Mouse (Mus musculus) CH12.LX (cell line): ENCODE measurements around the gene Cd8a. TPM values are rescaled to one million over a fixed set of nuclear protein-coding genes. Genes with fewer than 3 reads are reported as not detected.

Experiments
- DNase-seq: peaks from one replicate; pipeline ENCODE4 v3.0.0-alpha.2; 2013; ENCODE audit errors: extremely low read depth
- H3K27ac ChIP-seq: 2 replicates; pipeline ENCODE4 v1.5.1; 2012; ENCODE audit warnings: low read depth, mild to moderate bottlenecking, control low read depth, moderate library complexity; ENCODE audit not compliant: insufficient read depth
- H3K27me3 ChIP-seq: replicated peaks from 2 replicates; pipeline ENCODE3; 2012; ENCODE audit warnings: inconsistent platforms
- H3K36me3 ChIP-seq, 2 experiments: replicated peaks in 1 of 2; 2 replicates each; pipeline versions ENCODE3 to v1.6.1; 2012; ENCODE audit warnings: inconsistent platforms in 1 of 2, low read length in 1 of 2, mild to moderate bottlenecking in 1 of 2, mixed read lengths in 1 of 2, moderate library complexity in 1 of 2; ENCODE audit not compliant: control insufficient read depth in 1 of 2, insufficient read depth in 1 of 2
- H3K4me1 ChIP-seq, 2 experiments: 2 replicates each; pipeline ENCODE4 v1.6.1; 2012; ENCODE audit warnings: inconsistent platforms in 1 of 2, moderate library complexity in 1 of 2; ENCODE audit not compliant: insufficient read depth in 2 of 2, control insufficient read depth in 1 of 2
- H3K4me2 ChIP-seq: 2 replicates; pipeline ENCODE4 v1.6.1; 2012; ENCODE audit warnings: low read depth, mild to moderate bottlenecking, control low read depth; ENCODE audit not compliant: poor library complexity, insufficient read depth, severe bottlenecking
- H3K4me3 ChIP-seq, 3 experiments: fragments of 150-350 bp in 1 of 3; sonication (generic) in 1 of 3; replicated peaks in 1 of 3; 2 replicates each; pipeline versions ENCODE3 to v1.5.1; 2011 to 2012; ENCODE audit warnings: low read depth in 2 of 3, low read length in 2 of 3, mild to moderate bottlenecking in 2 of 3, moderate library complexity in 2 of 3, control low read depth in 1 of 3, improper control_type of control experiment in 1 of 3, inconsistent platforms in 1 of 3, mixed read lengths in 1 of 3; ENCODE audit not compliant: poor library complexity in 1 of 3
- H3K79me2 ChIP-seq: replicated peaks from 2 replicates; pipeline ENCODE4 v1.6.1; 2012; ENCODE audit warnings: mild to moderate bottlenecking, moderate library complexity; ENCODE audit not compliant: control insufficient read depth, poor library complexity, insufficient read depth, severe bottlenecking; ENCODE audit errors: extremely low read depth
- H3K9ac ChIP-seq: 2 replicates; pipeline ENCODE4 v1.6.1; 2012; ENCODE audit warnings: low read depth, mild to moderate bottlenecking, control low read depth, moderate library complexity; ENCODE audit not compliant: insufficient read depth
- H3K9me3 ChIP-seq: replicated peaks from 2 replicates; pipeline ENCODE3; 2012; ENCODE audit warnings: low read length, inconsistent platforms, mixed read lengths
- BHLHE40 ChIP-seq: IDR thresholded peaks from 2 replicates; pipeline ENCODE4 v1.6.1; 2011; ENCODE audit warnings: mild to moderate bottlenecking, low read depth, low read length, improper control_type of control experiment
- CTCF ChIP-seq, 2 experiments: IDR thresholded peaks in 1 of 2; conservative IDR thresholded peaks in 1 of 2; 2 replicates each; pipeline ENCODE4 v1.5.1; 2011 to 2012; ENCODE audit warnings: low read depth in 2 of 2, low read length in 2 of 2, improper control_type of control experiment in 1 of 2, inconsistent platforms in 1 of 2, mild to moderate bottlenecking in 1 of 2, moderate library complexity in 1 of 2
- EP300 ChIP-seq: IDR thresholded peaks from 2 replicates; pipeline ENCODE4 v1.6.1; 2011; ENCODE audit warnings: low read length, improper control_type of control experiment
- IRF4 ChIP-seq: IDR thresholded peaks from 2 replicates; pipeline ENCODE4 v1.6.1; 2014; ENCODE audit warnings: low read depth, mild to moderate bottlenecking, inconsistent platforms, low read length, improper control_type of control experiment
- JUN ChIP-seq: IDR thresholded peaks from 2 replicates; pipeline ENCODE4 v1.6.1; 2011; ENCODE audit warnings: low read depth, mild to moderate bottlenecking, low read length, improper control_type of control experiment, moderate library complexity; ENCODE audit not compliant: insufficient read depth
- JUND ChIP-seq: conservative IDR thresholded peaks from 2 replicates; pipeline ENCODE4 v1.6.1; 2011; ENCODE audit warnings: low read depth, low read length, improper control_type of control experiment
- KAT2A ChIP-seq: IDR thresholded peaks from 2 replicates; pipeline ENCODE4 v1.6.1; 2012; ENCODE audit warnings: low read length, improper control_type of control experiment, inconsistent platforms; ENCODE audit not compliant: insufficient replicate concordance
- MAFK ChIP-seq: IDR thresholded peaks from 2 replicates; pipeline ENCODE4 v1.6.1; 2011; ENCODE audit warnings: low read length, improper control_type of control experiment; ENCODE audit not compliant: insufficient replicate concordance
- MAZ ChIP-seq: IDR thresholded peaks from 2 replicates; pipeline ENCODE4 v1.6.1; 2012; ENCODE audit warnings: low read depth, mild to moderate bottlenecking, inconsistent platforms, low read length, improper control_type of control experiment, moderate library complexity
- MEF2A ChIP-seq: IDR thresholded peaks from 2 replicates; pipeline ENCODE4 v1.6.1; 2014; ENCODE audit warnings: low read depth, mild to moderate bottlenecking, inconsistent platforms, low read length, improper control_type of control experiment, borderline replicate concordance
- MXI1 ChIP-seq: IDR thresholded peaks from 2 replicates; pipeline ENCODE4 v1.6.1; 2011; ENCODE audit warnings: mild to moderate bottlenecking, low read depth, low read length, improper control_type of control experiment
- NRF1 ChIP-seq: IDR thresholded peaks from 2 replicates; pipeline ENCODE4 v1.6.1; 2014; ENCODE audit warnings: low read depth, mild to moderate bottlenecking, inconsistent platforms, low read length, improper control_type of control experiment, moderate library complexity
- PAX5 ChIP-seq: IDR thresholded peaks from 2 replicates; pipeline ENCODE4 v1.6.1; 2012; ENCODE audit warnings: low read length, inconsistent platforms, mixed read lengths
- POLR2AphosphoS2 ChIP-seq: IDR thresholded peaks from 2 replicates; pipeline ENCODE4 v1.6.1; 2011; ENCODE audit warnings: low read depth, low read length, improper control_type of control experiment
- RCOR1 ChIP-seq: conservative IDR thresholded peaks from 2 replicates; pipeline ENCODE4 v1.6.1; 2012; ENCODE audit warnings: low read depth, mild to moderate bottlenecking, inconsistent platforms, low read length, improper control_type of control experiment
- SIN3A ChIP-seq: IDR thresholded peaks from 2 replicates; pipeline ENCODE4 v1.6.1; 2012; ENCODE audit warnings: low read length, improper control_type of control experiment, inconsistent platforms
- SMC3 ChIP-seq: IDR thresholded peaks from 2 replicates; pipeline ENCODE4 v1.6.1; 2011; ENCODE audit warnings: low read depth, low read length, improper control_type of control experiment
- TCF12 ChIP-seq: IDR thresholded peaks from 2 replicates; pipeline ENCODE4 v1.6.1; 2014; ENCODE audit warnings: low read depth, mild to moderate bottlenecking, inconsistent platforms, low read length, improper control_type of control experiment
- UBTF ChIP-seq: IDR thresholded peaks from 2 replicates; pipeline ENCODE4 v1.6.1; 2012; ENCODE audit warnings: low read depth, mild to moderate bottlenecking, inconsistent platforms, low read length, improper control_type of control experiment, moderate library complexity
- USF2 ChIP-seq: conservative IDR thresholded peaks from 2 replicates; pipeline ENCODE4 v1.6.1; 2011; ENCODE audit warnings: low read depth, low read length, improper control_type of control experiment
- ZC3H11A ChIP-seq: IDR thresholded peaks from 2 replicates; pipeline ENCODE4 v1.6.1; 2012; ENCODE audit warnings: low read depth, mild to moderate bottlenecking, inconsistent platforms, low read length, improper control_type of control experiment
- ZKSCAN1 ChIP-seq: IDR thresholded peaks from 2 replicates; pipeline ENCODE4 v1.6.1; 2012; ENCODE audit warnings: low read depth, inconsistent platforms, low read length, improper control_type of control experiment, borderline replicate concordance
- ZMIZ1 ChIP-seq: IDR thresholded peaks from 2 replicates; pipeline ENCODE4 v1.6.1; 2012; ENCODE audit warnings: low read depth, mild to moderate bottlenecking, inconsistent platforms, low read length, improper control_type of control experiment
- ZNF384 ChIP-seq: IDR thresholded peaks from 2 replicates; pipeline ENCODE4 v1.6.1; 2012; ENCODE audit warnings: low read depth, low read length, improper control_type of control experiment, inconsistent platforms
- dilution Hi-C: fragments of 300-500 bp; cut with MboI; formaldehyde crosslinking; loops from 2 replicates; pipeline ENCODE4 v1.14.3; 2020; ENCODE audit warnings: low sequenced_read_pairs; ENCODE audit not compliant: extremely low pct_unique_long_range_greater_than_20kb, extremely low pct_ligation_motif_present
- in situ Hi-C: fragments of 300-500 bp; cut with MboI; formaldehyde crosslinking; loops from 3 replicates; pipeline ENCODE4 v1.14.3; 2019; ENCODE audit warnings: low sequenced_read_pairs, low pct_ligation_motif_present, low pct_unique_long_range_greater_than_20kb, mixed read lengths
- polyA plus RNA-seq: library from polyadenylated mRNA; unstranded; fragments of >175 nt; gene quantifications from 2 replicates; pipeline ENCODE4 v1.2.1, GENCODE M21; 2012; ENCODE audit warnings: low read depth; ENCODE audit not compliant: insufficient read length
- total RNA-seq, 2 experiments: library from RNA; depleted of rRNA; stranded (reverse); fragments of 300-350 nt in 1 of 2; fragments of >200 nt in 1 of 2; gene quantifications; 2 replicates each; pipeline ENCODE4 v1.2.3; 2012 to 2014

Cd8a gene
- total and polyA plus RNA-seq, 3 experiments, result 0.13 to 0.49 TPM; not detected in 1

DNA sequence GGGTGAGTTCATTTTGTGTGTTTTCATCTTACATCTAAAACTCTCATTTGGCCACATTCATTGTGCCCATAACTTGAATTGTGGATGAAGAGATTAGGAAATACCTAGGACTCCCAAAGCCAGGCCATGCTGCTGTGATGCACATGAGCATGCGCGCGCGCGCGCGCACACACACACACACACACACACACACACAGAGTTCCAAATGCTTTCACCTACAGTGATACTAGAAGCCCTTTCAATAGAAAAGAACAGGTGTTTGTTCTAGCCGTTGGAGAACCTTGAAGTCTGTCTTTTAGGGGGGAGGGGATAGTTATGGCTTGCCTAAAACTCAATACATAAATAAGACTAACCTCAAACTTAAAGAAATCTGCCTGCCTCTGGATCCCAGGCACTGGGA, 35.6 kb upstream of the Cd8a start:
- no peaks in the 10 kb centered on the region for H3K79me2 ChIP-seq
- H3K9ac ChIP-seq, result no peak overlapping the region
- in situ Hi-C loops (no loop called here), dilution Hi-C loops (no loop called here)
- no peaks in the 10 kb centered on the region for H3K4me1 ChIP-seq
- H3K9me3 ChIP-seq, result no peaks in the 10 kb centered on the region
- TF ChIP-seq MXI1, result no peak
- TF ChIP-seq ZMIZ1, result no peak
- TF ChIP-seq ZC3H11A, result no peak
- TF ChIP-seq PAX5, result no peak
- TF ChIP-seq BHLHE40, result no peak
- TF ChIP-seq UBTF, result no peak
- TF ChIP-seq RCOR1, result no peak
- no peak for TF ChIP-seq MAZ
- no peak for TF ChIP-seq JUND
- TF ChIP-seq, all 38 proteins: peak for 0
- Histone ChIP-seq H3K4me3 (no peak overlapping the region), H3K27me3 (no peaks in the 10 kb centered on the region), H3K4me2 (no peak overlapping the region), H3K27ac (no peak overlapping the region), H3K36me3 (no peaks in the 10 kb centered on the region)
- no peak for DNase-seq

DNA sequence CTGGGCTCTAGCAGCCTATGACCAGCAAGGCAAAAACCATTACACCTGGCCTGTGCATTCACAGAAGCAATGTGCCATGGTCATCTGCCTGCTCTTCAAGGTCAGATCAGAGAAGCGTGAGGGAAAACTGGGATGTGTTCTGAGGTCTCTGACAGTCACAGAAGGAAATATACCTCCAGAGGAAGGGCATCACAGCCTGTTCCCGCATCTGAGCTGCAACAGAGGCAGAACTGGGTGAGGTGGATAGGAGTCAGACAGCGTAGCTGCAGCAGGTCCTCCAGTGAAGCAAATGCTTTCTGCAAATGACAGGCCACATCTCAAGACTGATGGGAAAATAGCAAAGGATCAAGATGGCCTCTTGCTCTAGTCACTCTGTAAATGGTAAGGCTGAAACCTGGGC, 34.3 kb upstream of the Cd8a start:
- no peak overlapping the region for H3K4me3 ChIP-seq
- no peak overlapping the region for H3K27ac ChIP-seq
- H3K79me2 ChIP-seq, result no peaks in the 10 kb centered on the region
- no peaks in the 10 kb centered on the region for H3K27me3 ChIP-seq
- no peak for DNase-seq
- in situ Hi-C loops, result no loop called here
- H3K36me3 ChIP-seq, result no peaks in the 10 kb centered on the region
- TF ChIP-seq JUN, result no peak
- TF ChIP-seq CTCF (conservative IDR thresholded peaks at IDR 0.05 in 1 of 2, IDR thresholded peaks at IDR 0.05 in 1 of 2; ENCODE audit: low read depth in 2 of 2, low read length in 2 of 2), result no peak
- TF ChIP-seq JUND, result no peak
- no peak for TF ChIP-seq USF2
- TF ChIP-seq MEF2A, result no peak
- no peak for TF ChIP-seq UBTF
- TF ChIP-seq IRF4, result no peak
- TF ChIP-seq NRF1, result no peak
- no peak overlapping the region for H3K4me2 ChIP-seq
- no peaks in the 10 kb centered on the region for H3K9me3 ChIP-seq
- H3K9ac ChIP-seq, result no peak overlapping the region
- no peaks in the 10 kb centered on the region for H3K4me1 ChIP-seq
- dilution Hi-C loops, result no loop called here

DNA sequence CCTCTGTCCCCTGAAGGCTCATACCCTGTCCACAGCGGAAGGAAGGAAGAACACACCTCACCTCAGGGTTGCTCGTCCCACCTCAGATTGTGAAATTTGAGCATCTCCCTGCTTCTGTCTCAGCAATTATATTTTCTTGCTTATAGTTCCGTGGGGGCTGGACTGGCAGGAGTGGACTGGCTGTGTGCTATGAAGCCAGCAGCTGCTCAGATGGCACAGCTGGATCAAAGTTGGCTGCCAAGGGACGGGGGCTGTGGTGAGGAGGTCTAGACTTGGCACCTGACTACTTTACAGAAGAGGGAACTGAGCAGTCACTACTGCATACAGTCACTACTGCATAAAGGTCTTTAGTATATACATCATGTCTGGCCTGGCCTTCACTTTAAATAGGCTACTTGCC, 33.9 kb upstream of the Cd8a start:
- Histone ChIP-seq H3K9me3 (no peaks in the 10 kb centered on the region), H3K36me3 (no peaks in the 10 kb centered on the region), H3K9ac (no peak overlapping the region), H3K4me2 (no peak overlapping the region), H3K27me3 (no peaks in the 10 kb centered on the region), H3K4me1 (no peaks in the 10 kb centered on the region), H3K79me2 (no peaks in the 10 kb centered on the region), H3K4me3 (no peak overlapping the region), H3K27ac (no peak overlapping the region)
- no peak for TF ChIP-seq SMC3
- TF ChIP-seq ZKSCAN1, result no peak
- TF ChIP-seq EP300, result no peak
- TF ChIP-seq MAFK, result no peak
- TF ChIP-seq KAT2A, result no peak
- TF ChIP-seq RCOR1, result no peak
- TF ChIP-seq ZNF384, result no peak
- no peak for TF ChIP-seq MXI1
- no peak for TF ChIP-seq POLR2AphosphoS2
- TF ChIP-seq SIN3A, result no peak
- TF ChIP-seq TCF12, result no peak
- dilution Hi-C loops, result no loop called here
- in situ Hi-C loops, result no loop called here
- DNase-seq, result no peak
